Mouse (Mus musculus): ENCODE measurements around the gene Olfr497. TPM values are rescaled to one million over a fixed set of nuclear protein-coding genes. Genes with fewer than 3 reads are reported as not detected.

Olfr497 gene
- not detected in 2 replicates for polyA plus RNA-seq (2012; ENCODE audit: low replicate concordance)

GRCm38 (mm10) chr7:108420121-108420520 lies at the start of gene Olfr497:
Gene Olfr497 (plus strand): TSS chr7:108420421.

GRCm38 (mm10) chr7:108392867-108393266 lies 27.4 kb upstream of the Olfr497 start, which contains the start of gene Olfr495:
Gene Olfr495 (plus strand): TSS chr7:108393167.

GRCm38 (mm10) chr7:108465026-108465425 lies 44.8 kb downstream of the Olfr497 start, which contains the start of gene Olfr498:
Gene Olfr498 (plus strand): TSS chr7:108465326.

Other genes starting within 250 kb of the Olfr497 start
- gene Olfr486, start 247.7 kb upstream of the Olfr497 start, polyA plus RNA-seq (2012; ENCODE audit: low replicate concordance): not detected in 2 replicates
- gene Olfr487, start 205.8 kb upstream of the Olfr497 start, polyA plus RNA-seq (2012; ENCODE audit: low replicate concordance): not detected in 2 replicates
- gene Olfr488, start 162.1 kb upstream of the Olfr497 start, polyA plus RNA-seq (2012; ENCODE audit: low replicate concordance): 0.08 TPM in 1 of 2 replicates, not detected in the other
- gene Olfr490, start 131.5 kb upstream of the Olfr497 start, polyA plus RNA-seq (2012; ENCODE audit: low replicate concordance): not detected in 2 replicates
- gene Olfr491, start 107.0 kb upstream of the Olfr497 start, polyA plus RNA-seq (2012; ENCODE audit: low replicate concordance): not detected in 2 replicates
- not detected in 2 replicates for gene Olfr492, start 96.7 kb upstream of the Olfr497 start, polyA plus RNA-seq (2012; ENCODE audit: low replicate concordance)
- gene Olfr493, start 73.4 kb upstream of the Olfr497 start, polyA plus RNA-seq (2012; ENCODE audit: low replicate concordance): not detected in 2 replicates
- gene Olfr494, start 55.1 kb upstream of the Olfr497 start, polyA plus RNA-seq (2012; ENCODE audit: low replicate concordance): not detected in 2 replicates
- gene Olfr495, start 27.3 kb upstream of the Olfr497 start, polyA plus RNA-seq (2012; ENCODE audit: low replicate concordance): not detected in 2 replicates
- gene Olfr498, start 44.9 kb downstream of the Olfr497 start, polyA plus RNA-seq (2012; ENCODE audit: low replicate concordance): not detected in 2 replicates
- not detected in 2 replicates for gene Olfr502, start 104.6 kb downstream of the Olfr497 start, polyA plus RNA-seq (2012; ENCODE audit: low replicate concordance)
- not detected in 2 replicates for gene Olfr503, start 124.1 kb downstream of the Olfr497 start, polyA plus RNA-seq (2012; ENCODE audit: low replicate concordance)
- not detected in 2 replicates for gene Olfr504, start 145.4 kb downstream of the Olfr497 start, polyA plus RNA-seq (2012; ENCODE audit: low replicate concordance)
- gene Olfr506, start 190.4 kb downstream of the Olfr497 start, polyA plus RNA-seq (2012; ENCODE audit: low replicate concordance): not detected in 2 replicates
- not detected in 2 replicates for gene Olfr507, start 201.4 kb downstream of the Olfr497 start, polyA plus RNA-seq (2012; ENCODE audit: low replicate concordance)
- gene Olfr508, start 209.6 kb downstream of the Olfr497 start, polyA plus RNA-seq (2012; ENCODE audit: low replicate concordance): not detected in 2 replicates
- gene Olfr509, start 231.5 kb downstream of the Olfr497 start, polyA plus RNA-seq (2012; ENCODE audit: low replicate concordance): not detected in 2 replicates
- gene Olfr510, start 246.0 kb downstream of the Olfr497 start, polyA plus RNA-seq (2012; ENCODE audit: low replicate concordance): not detected in 2 replicates

All from leukemia stem cell, adult 10-12 weeks (primary cell).